Comparison of ENCODE assay signal across 8 mouse cellular contexts in genomic region chr4:24966299-24966991, GRCm38 (mm10). TPM values are rescaled to one million over a fixed set of nuclear protein-coding genes. Genes with fewer than 3 reads are reported as not detected.
A peak's percentile ranks its signal among the peaks of the same experiment; 100 is the strongest.
DNase-seq lines count a peak whose midpoint lies in the region; ATAC-seq lines count a peak whose summit lies in the region.

TSS of gene Gpr63 (plus strand) at chr4:24966407.

- H3K4me3 ChIP-seq in hindbrain, embryonic 14.5 days (replicated peaks; ENCODE audit: low read length): peak within 1 kb of the TSS; percentile 85

- H3K4me2 ChIP-seq in hindbrain, embryonic 14.5 days (replicated peaks): peak within 1 kb of the TSS; percentile 88

- no peaks in the 10 kb centered on the region for H3K27me3 ChIP-seq in hindbrain, embryonic 14.5 days (ENCODE audit: control insufficient read depth, insufficient read depth, low read length)

- ATAC-seq in hindbrain, embryonic 14.5 days (ENCODE audit: low FRiP score): peak; percentile 97

- peaks cover 4% of the 10 kb centered on the region; the same call in 1 of the 2 replicates for H3K4me1 ChIP-seq in hindbrain, embryonic 14.5 days (replicated peaks; ENCODE audit: control insufficient read depth, insufficient read depth, low read length)

- peak; percentile 59 for DNase-seq in WW6 (ENCODE audit: low read depth, low spot score)
- peak; percentile 70 to 76 for DNase-seq in cerebellum, postnatal 36 days
- peak; percentile 27 for DNase-seq in gastrocnemius, adult 18-20 months (ENCODE audit: low spot score)
- DNase-seq in hindbrain, embryonic 14.5 days (ENCODE audit: low spot score): peak; percentile 77
- peak; percentile 59 for DNase-seq in left cerebral cortex, adult 11 months (ENCODE audit: low spot score)
- DNase-seq in lung, postnatal 14 days: peak; percentile 55
- peak; percentile 57 for DNase-seq in retina, postnatal 7 days (ENCODE audit: low read depth, low spot score)
- peak; percentile 58 to 60 for DNase-seq in urinary bladder, postnatal 36 days (ENCODE audit: low spot score in 2 of 2)

- no peaks in the 10 kb centered on the region for H3K36me3 ChIP-seq in hindbrain, embryonic 14.5 days (replicated peaks; ENCODE audit: control insufficient read depth, insufficient read depth)

- no peaks in the 10 kb centered on the region for H3K9me3 ChIP-seq in hindbrain, embryonic 14.5 days (ENCODE audit: control insufficient read depth, low read length)

- peak within 1 kb of the TSS; percentile 93 for H3K27ac ChIP-seq in hindbrain, embryonic 14.5 days

- H3K9ac ChIP-seq in hindbrain, embryonic 14.5 days: peak within 1 kb of the TSS; percentile 94

- under 1% methylated on average over 59 of the region's 78 CpGs for WGBS in hindbrain, embryonic 14.5 days

RNA-seq across cellular contexts. Expression of gene Gpr63, which starts in this region (rescaled TPM):
- under 1 TPM; 0.34 to 0.78 TPM for total RNA-seq in gastrocnemius, adult 18-20 months (2021)
- polyA plus RNA-seq in hindbrain, embryonic 14.5 days (2014; fragmentation: Nextera tagmentation; extraction: Ambion mirVana): 2.2 and 2.7 TPM in 2 replicates

Comparison
In these comparisons a context has a peak if more than half of its experiments do, and no peak if none do; other contexts are left out.
1. Peak in every context shown above with its lines: DNase-seq, ATAC-seq, H3K4me3 ChIP-seq and H3K27ac ChIP-seq.
2. Peak in DNase-seq in gastrocnemius, adult 18-20 months; RNA of the gene not detected or under 1 TPM.
3. DNase-seq: peak in every context shown above with its lines; median percentile 77 in hindbrain, embryonic 14.5 days; 73 in cerebellum, postnatal 36 days; 59 in WW6; 59 in left cerebral cortex, adult 11 months; 59 in urinary bladder, postnatal 36 days; 57 in retina, postnatal 7 days; 55 in lung, postnatal 14 days; 27 in gastrocnemius, adult 18-20 months.